Mouse (Mus musculus): ENCODE results near the gene Olfr594. TPM values are rescaled to one million over a fixed set of nuclear protein-coding genes. Genes with fewer than 3 reads are reported as not detected.

The Olfr594 gene
- polyA plus RNA-seq (2021; fragmentation: Nextera tagmentation) = not detected in 2 replicates
- long read RNA-seq, experiment 1 = 0 reads
- long read RNA-seq, experiment 2 = 0 reads

GRCm38 (mm10) chr7:103216696-103217095 lies at the start of gene Olfr594:
Gene Olfr594, plus strand, starts transcription at chr7:103216996.

GRCm38 (mm10) chr7:103178240-103178639 lies 38.6 kb upstream of the Olfr594 start, which contains the start of gene Olfr591:
Gene Olfr591, minus strand, starts transcription at chr7:103178340.

GRCm38 (mm10) chr7:103184503-103184902 lies 32.3 kb upstream of the Olfr594 start, which contains the start of gene Olfr592:
Gene Olfr592, plus strand, starts transcription at chr7:103184803.

GRCm38 (mm10) chr7:103211562-103211961 lies 5.2 kb upstream of the Olfr594 start, which contains the start of gene Olfr593:
Gene Olfr593, plus strand, starts transcription at chr7:103211862.

GRCm38 (mm10) chr7:103252405-103252804 lies 35.6 kb downstream of the Olfr594 start, which contains the start of gene Usp17ld:
Gene Usp17ld, minus strand, starts transcription at chr7:103252505.

Small RNAs within 50 kb of the gene (microRNA-seq; reads per million reads assigned to microRNA genes)
- gene Gm23550 = not detected
- not detected for gene Gm25171

Other genes with a start within 250 kb of the Olfr594 start
- not detected in 2 replicates for gene Olfr577, start 241.1 kb upstream of the Olfr594 start, polyA plus RNA-seq (2021; fragmentation: Nextera tagmentation)
- not detected in 2 replicates for gene Olfr578, start 227.7 kb upstream of the Olfr594 start, polyA plus RNA-seq (2021; fragmentation: Nextera tagmentation)
- not detected in 2 replicates for gene Olfr582, start 179.0 kb upstream of the Olfr594 start, polyA plus RNA-seq (2021; fragmentation: Nextera tagmentation)
- not detected in 2 replicates for gene Olfr583, start 165.7 kb upstream of the Olfr594 start, polyA plus RNA-seq (2021; fragmentation: Nextera tagmentation)
- gene Olfr584, start 135.1 kb upstream of the Olfr594 start, polyA plus RNA-seq (2021; fragmentation: Nextera tagmentation) = not detected in 2 replicates
- gene Olfr585, start 119.3 kb upstream of the Olfr594 start, polyA plus RNA-seq (2021; fragmentation: Nextera tagmentation) = not detected in 2 replicates
- not detected in 2 replicates for gene Olfr586, start 91.4 kb upstream of the Olfr594 start, polyA plus RNA-seq (2021; fragmentation: Nextera tagmentation)
- not detected in 2 replicates for gene Olfr588-ps1, start 76.1 kb upstream of the Olfr594 start, polyA plus RNA-seq (2021; fragmentation: Nextera tagmentation)
- gene Olfr589, start 60.6 kb upstream of the Olfr594 start, polyA plus RNA-seq (2021; fragmentation: Nextera tagmentation) = not detected in 2 replicates
- not detected in 2 replicates for gene Olfr591, start 38.7 kb upstream of the Olfr594 start, polyA plus RNA-seq (2021; fragmentation: Nextera tagmentation)
- gene Olfr592, start 32.2 kb upstream of the Olfr594 start, polyA plus RNA-seq (2021; fragmentation: Nextera tagmentation) = not detected in 2 replicates
- gene Olfr593, start 5.1 kb upstream of the Olfr594 start, polyA plus RNA-seq (2021; fragmentation: Nextera tagmentation) = not detected in 2 replicates
- not detected in 2 replicates for gene Usp17ld, start 35.5 kb downstream of the Olfr594 start, polyA plus RNA-seq (2021; fragmentation: Nextera tagmentation)
- not detected in 2 replicates for gene Olfr596, start 88.7 kb downstream of the Olfr594 start, polyA plus RNA-seq (2021; fragmentation: Nextera tagmentation)
- gene Olfr597, start 99.3 kb downstream of the Olfr594 start, polyA plus RNA-seq (2021; fragmentation: Nextera tagmentation) = not detected in 2 replicates
- gene Olfr598, start 106.6 kb downstream of the Olfr594 start, polyA plus RNA-seq (2021; fragmentation: Nextera tagmentation) = not detected in 2 replicates
- gene Olfr599, start 118.9 kb downstream of the Olfr594 start, polyA plus RNA-seq (2021; fragmentation: Nextera tagmentation) = not detected in 2 replicates
- gene Olfr600, start 132.7 kb downstream of the Olfr594 start, polyA plus RNA-seq (2021; fragmentation: Nextera tagmentation) = not detected in 2 replicates
- gene Olfr601, start 145.7 kb downstream of the Olfr594 start, polyA plus RNA-seq (2021; fragmentation: Nextera tagmentation) = not detected in 2 replicates
- gene Olfr603, start 169.2 kb downstream of the Olfr594 start, polyA plus RNA-seq (2021; fragmentation: Nextera tagmentation) = not detected in 2 replicates
- gene Usp17lc, start 198.1 kb downstream of the Olfr594 start, polyA plus RNA-seq (2021; fragmentation: Nextera tagmentation) = not detected in 2 replicates
- gene Olfr605, start 228.4 kb downstream of the Olfr594 start, polyA plus RNA-seq (2021; fragmentation: Nextera tagmentation) = not detected in 2 replicates
- not detected in 2 replicates for gene Olfr606, start 232.1 kb downstream of the Olfr594 start, polyA plus RNA-seq (2021; fragmentation: Nextera tagmentation)
- gene Olfr607, start 247.2 kb downstream of the Olfr594 start, polyA plus RNA-seq (2021; fragmentation: Nextera tagmentation) = not detected in 2 replicates

Measured in layer of hippocampus, adult 6 months (tissue).